In genomic region chr2:24888895-24889294, GRCm38 (mm10) we compare ENCODE assay signal across 10 mouse cellular contexts. TPM values are rescaled to one million over a fixed set of nuclear protein-coding genes. Genes with fewer than 3 reads are reported as not detected.
A peak's percentile ranks its signal among the peaks of the same experiment; 100 is the strongest.
DNase-seq lines count a peak whose midpoint lies in the region; ATAC-seq and TF ChIP-seq lines count a peak whose summit lies in the region.
"Had no signal": no experiment of that assay in that cellular context is flagged by ENCODE, and none has a peak within 500 bp of the region (broad histone marks: within the 10 kb centered on the region; RNA-seq: fewer than 3 reads in every experiment).

No protein-coding gene starts in this region.

- no peaks in the 10 kb centered on the region; the same call in 1 of the 2 replicates for H3K4me1 ChIP-seq in intestine, postnatal 0 days (replicated peaks; ENCODE audit: control insufficient read depth, insufficient read depth, low read length)
- H3K4me1 ChIP-seq in intestine, embryonic 15.5 days (replicated peaks) = peaks cover 6% of the 10 kb centered on the region; the same call in 1 of the 2 replicates
- peaks cover 9 to 32% of the 10 kb centered on the region in 2 experiments for H3K4me1 ChIP-seq in CH12.LX (ENCODE audit: control insufficient read depth in 1 of 2, insufficient read depth in 2 of 2)
- H3K4me1 ChIP-seq: neural tube, embryonic 12.5 days had no signal

- no peak overlapping the region for H3K9ac ChIP-seq in intestine, postnatal 0 days (ENCODE audit: low read depth, low read length)
- no peak overlapping the region for H3K9ac ChIP-seq in intestine, embryonic 15.5 days
- H3K9ac ChIP-seq in CH12.LX (ENCODE audit: insufficient read depth, low read depth) = no peak overlapping the region
- H3K9ac ChIP-seq: neural tube, embryonic 12.5 days had no signal

- no peak overlapping the region for H3K4me3 ChIP-seq in intestine, postnatal 0 days (ENCODE audit: low read depth, low read length)
- H3K4me3 ChIP-seq in intestine, embryonic 15.5 days (replicated peaks) = no peak overlapping the region
- H3K4me3 ChIP-seq in CH12.LX (replicated peaks in 1 of 3; ENCODE audit: low read depth in 2 of 3, low read length in 2 of 3, poor library complexity in 1 of 3) = no peak overlapping the region
- H3K4me3 ChIP-seq: neural tube, embryonic 12.5 days had no signal

- no peak for TF ChIP-seq POLR2A in CH12.LX (IDR thresholded peaks at IDR 0.05; ENCODE audit: low read depth, low read length)

- no peak for TF ChIP-seq RAD21 in CH12.LX (IDR thresholded peaks at IDR 0.05; ENCODE audit: low read depth, low read length)

- in situ Hi-C loops in CH12.LX (cut with MboI; ENCODE audit: low pct_ligation_motif_present, low pct_unique_long_range_greater_than_20kb, low sequenced_read_pairs) = no loop called here

- H3K27ac ChIP-seq in intestine, postnatal 0 days (ENCODE audit: low read depth, low read length) = no peak overlapping the region
- H3K27ac ChIP-seq in intestine, embryonic 15.5 days = no peak overlapping the region
- H3K27ac ChIP-seq in CH12.LX (ENCODE audit: insufficient read depth, low read depth) = no peak overlapping the region
- H3K27ac ChIP-seq: neural tube, embryonic 12.5 days had no signal

- dilution Hi-C loops in CH12.LX (cut with MboI; ENCODE audit: extremely low pct_ligation_motif_present, extremely low pct_unique_long_range_greater_than_20kb, low sequenced_read_pairs) = no loop called here

- ATAC-seq in intestine, postnatal 0 days = no peak
- no peak for ATAC-seq in intestine, embryonic 15.5 days
- ATAC-seq: intestine, embryonic 16.5 days had no signal

- TF ChIP-seq EP300 in CH12.LX (IDR thresholded peaks at IDR 0.05; ENCODE audit: low read length) = no peak

- TF ChIP-seq CTCF in intestine, postnatal 0 days (IDR thresholded peaks at IDR 0.05; ENCODE audit: low read depth) = peak; percentile 63
- peak in 1 of 2 experiments; percentile 54; a peak in 2 of 4 replicates for TF ChIP-seq CTCF in CH12.LX (conservative IDR thresholded peaks at IDR 0.05 in 1 of 2, IDR thresholded peaks at IDR 0.05 in 1 of 2; ENCODE audit: low read depth in 2 of 2, low read length in 2 of 2)

- no peak overlapping the region for H3K4me2 ChIP-seq in intestine, postnatal 0 days (replicated peaks; ENCODE audit: low read depth)
- H3K4me2 ChIP-seq in intestine, embryonic 15.5 days (replicated peaks) = no peak overlapping the region
- H3K4me2 ChIP-seq in CH12.LX (ENCODE audit: insufficient read depth, low read depth, poor library complexity, severe bottlenecking) = no peak overlapping the region
- H3K4me2 ChIP-seq: neural tube, embryonic 12.5 days had no signal

- WGBS in intestine, postnatal 0 days = 81% methylated on average over 5 of the region's 5 CpGs
- WGBS in intestine, embryonic 15.5 days = 78% methylated on average over 5 of the region's 5 CpGs

- peaks cover 20% of the 10 kb centered on the region for H3K36me3 ChIP-seq in intestine, postnatal 0 days (ENCODE audit: control insufficient read depth, insufficient read depth)
- H3K36me3 ChIP-seq in intestine, embryonic 15.5 days = peaks cover 7% of the 10 kb centered on the region; the same call in 1 of the 2 replicates
- peaks cover 7 to 37% of the 10 kb centered on the region in 2 experiments for H3K36me3 ChIP-seq in CH12.LX (replicated peaks in 1 of 2; ENCODE audit: control insufficient read depth in 1 of 2, insufficient read depth in 1 of 2, low read length in 1 of 2)

- intact Hi-C loops in left cerebral cortex, postnatal 10 days (cut with DNase I) = no loop called here

- H3K79me2 ChIP-seq in CH12.LX (replicated peaks; ENCODE audit: control insufficient read depth, extremely low read depth, insufficient read depth, poor library complexity, severe bottlenecking) = peaks cover 8% of the 10 kb centered on the region; the same call in 1 of the 2 replicates

- H3K27me3 ChIP-seq in intestine, postnatal 0 days (replicated peaks; ENCODE audit: control insufficient read depth, insufficient read depth, low read length) = no peaks in the 10 kb centered on the region
- H3K27me3 ChIP-seq in intestine, embryonic 15.5 days (replicated peaks) = no peaks in the 10 kb centered on the region
- no peaks in the 10 kb centered on the region for H3K27me3 ChIP-seq in CH12.LX (replicated peaks)
- H3K27me3 ChIP-seq: neural tube, embryonic 12.5 days had no signal

- H3K9me3 ChIP-seq in intestine, postnatal 0 days (ENCODE audit: control insufficient read depth) = no peaks in the 10 kb centered on the region
- no peaks in the 10 kb centered on the region for H3K9me3 ChIP-seq in intestine, embryonic 15.5 days
- no peaks in the 10 kb centered on the region for H3K9me3 ChIP-seq in CH12.LX (replicated peaks; ENCODE audit: low read length)
- H3K9me3 ChIP-seq: neural tube, embryonic 12.5 days had no signal

- DNase-seq in 3T3-L1 (ENCODE audit: low read depth, low spot score) (peak; percentile 28), CH12.LX (ENCODE audit: extremely low read depth) (peak; percentile 39)
- DNase-seq in fibroblast of lung, adult 2 months (ENCODE audit: low read depth) = peak; percentile 21
- DNase-seq in adrenal gland, postnatal 25 days = no peak
- no peak for DNase-seq in left cerebral cortex, postnatal 10 days (ENCODE audit: extremely low spot score in 1 of 2, low spot score in 2 of 2)
- no peak for DNase-seq in frontal cortex, postnatal 25 days (ENCODE audit: low spot score in 2 of 2)

TF ChIP-seq in CH12.LX, 34 proteins besides CTCF, POLR2A, EP300 and RAD21:
- peak; percentile 16; the same call in 1 of the 2 replicates for TF ChIP-seq SMC3 (IDR thresholded peaks at IDR 0.05; ENCODE audit: low read depth, low read length)
- no peak for TF ChIP-seq GABPA (IDR thresholded peaks at IDR 0.05; ENCODE audit: insufficient replicate concordance, low read depth, low read length)

RNA-seq across cellular contexts. Expression of gene Ehmt1, which starts 30.5 kb away (rescaled TPM):
- polyA plus RNA-seq in intestine, postnatal 0 days (2015; fragmentation: Nextera tagmentation; extraction: Ambion mirVana) = 19.8 and 21.6 TPM in 2 replicates
- polyA plus RNA-seq in intestine, embryonic 15.5 days (2015; fragmentation: Nextera tagmentation; extraction: Ambion mirVana) = 71.7 and 72.4 TPM in 2 replicates
- total RNA-seq in CH12.LX (2012; rRNA removed) (27.2 and 30.4 TPM in 2 replicates), CH12.LX (2014; rRNA removed) (21.4 and 25.5 TPM in 2 replicates)
- polyA plus RNA-seq in CH12.LX (2012; ENCODE audit: insufficient read length, low read depth) = 30.7 and 33.4 TPM in 2 replicates
- total RNA-seq in adrenal gland, postnatal 25 days (2021) = 66.2 and 70.1 TPM in 2 replicates
- 10 to 100 TPM; 59.4 to 76.6 TPM for total RNA-seq in left cerebral cortex, postnatal 10 days (2021)

RNA-seq across cellular contexts. Expression of gene Arrdc1, which starts 46.2 kb away (rescaled TPM):
- 66.6 and 68.4 TPM in 2 replicates for polyA plus RNA-seq in intestine, postnatal 0 days (2015; fragmentation: Nextera tagmentation; extraction: Ambion mirVana)
- 79.2 and 90.8 TPM in 2 replicates for polyA plus RNA-seq in intestine, embryonic 15.5 days (2015; fragmentation: Nextera tagmentation; extraction: Ambion mirVana)
- 25.9 and 31.5 TPM in 2 replicates for total RNA-seq in CH12.LX (2012; rRNA removed)
- total RNA-seq in CH12.LX (2014; rRNA removed) = 23.2 and 24.6 TPM in 2 replicates
- polyA plus RNA-seq in CH12.LX (2012; ENCODE audit: insufficient read length, low read depth) = 27.7 and 32.8 TPM in 2 replicates
- total RNA-seq in adrenal gland, postnatal 25 days (2021) = 16.2 and 26.4 TPM in 2 replicates
- total RNA-seq in left cerebral cortex, postnatal 10 days (2021) = 10 to 100 TPM; 27.6 to 30.6 TPM

Comparison
In these comparisons a context has a peak if more than half of its experiments do, and no peak if none do; other contexts are left out.
1. DNase-seq: peak in 3T3-L1 (single experiment), CH12.LX (single experiment) and fibroblast of lung, adult 2 months (single experiment); none in adrenal gland, postnatal 25 days (single experiment), left cerebral cortex, postnatal 10 days (0 of 2) and frontal cortex, postnatal 25 days (0 of 2).